Mouse (Mus musculus): Measurements from ENCODE around the gene Bcl9l.

GRCm38 (mm10) chr9:44517368-44517767, 34.7 kb downstream of the Bcl9l start:
- TF ChIP-seq CTCF (IDR thresholded peaks at IDR 0.05; ENCODE audit: extremely low read depth, insufficient read depth, insufficient read length, insufficient replicate concordance) (no peak), POLR2A (IDR thresholded peaks at IDR 0.05; ENCODE audit: low read depth, low read length) (no peak)

Data from spleen, adult 2 months (tissue).